Mouse (Mus musculus): ENCODE results near the gene B3galt4. TPM values are rescaled to one million over a fixed set of nuclear protein-coding genes. Genes with fewer than 3 reads are reported as not detected.

B3galt4 gene
- total RNA-seq, 2 experiments from 2014 or later: 5.4 to 6.8 TPM

- DNase-seq (ENCODE audit: low spot score in 2 of 2): no peak
These were observed 3.7 kb downstream of the B3galt4 start for GRCm38 (mm10) chr17:33947430-33948089.

DNA sequence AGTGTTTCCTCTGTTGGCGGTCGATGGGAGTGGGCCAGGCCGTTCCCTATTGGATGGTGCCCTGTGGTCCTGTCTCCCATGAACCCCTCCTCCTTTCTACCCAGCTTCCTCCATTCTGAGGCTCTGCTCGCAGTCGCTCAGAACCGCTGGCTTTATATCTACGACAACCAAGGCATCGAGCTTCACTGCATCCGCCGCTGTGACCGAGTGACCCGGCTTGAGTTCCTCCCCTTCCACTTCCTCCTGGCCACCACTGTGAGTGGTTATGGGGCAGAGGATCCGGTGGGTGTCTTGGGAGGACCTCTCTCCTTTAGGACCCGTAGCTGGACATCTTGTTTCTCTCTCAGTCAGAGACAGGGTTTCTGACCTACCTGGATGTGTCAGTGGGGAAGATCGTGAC, 7.8 kb downstream of the B3galt4 start:
- DNase-seq (ENCODE audit: low spot score in 2 of 2): no peak

DNA sequence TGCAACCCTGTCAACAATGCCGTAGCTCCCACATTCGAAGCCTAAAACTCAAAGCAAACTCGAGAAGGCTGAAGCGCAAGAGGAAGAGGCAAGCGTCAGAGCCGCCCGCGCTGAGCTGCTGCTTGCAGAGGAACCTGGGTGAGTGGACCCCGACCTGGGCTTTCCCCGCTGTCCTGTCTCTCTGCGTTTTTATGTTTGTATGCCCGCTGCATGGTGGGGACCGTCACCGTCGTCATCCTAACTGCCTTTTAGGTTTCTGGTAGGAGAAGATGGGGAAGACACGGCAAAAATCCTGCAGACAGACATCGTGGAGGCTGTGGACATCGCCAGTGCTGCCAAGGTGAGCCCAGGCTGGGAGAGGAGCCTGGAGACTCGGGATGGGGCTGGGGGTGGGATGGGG, 9.9 kb downstream of the B3galt4 start:
- no peak for DNase-seq (ENCODE audit: low spot score in 2 of 2)

DNA sequence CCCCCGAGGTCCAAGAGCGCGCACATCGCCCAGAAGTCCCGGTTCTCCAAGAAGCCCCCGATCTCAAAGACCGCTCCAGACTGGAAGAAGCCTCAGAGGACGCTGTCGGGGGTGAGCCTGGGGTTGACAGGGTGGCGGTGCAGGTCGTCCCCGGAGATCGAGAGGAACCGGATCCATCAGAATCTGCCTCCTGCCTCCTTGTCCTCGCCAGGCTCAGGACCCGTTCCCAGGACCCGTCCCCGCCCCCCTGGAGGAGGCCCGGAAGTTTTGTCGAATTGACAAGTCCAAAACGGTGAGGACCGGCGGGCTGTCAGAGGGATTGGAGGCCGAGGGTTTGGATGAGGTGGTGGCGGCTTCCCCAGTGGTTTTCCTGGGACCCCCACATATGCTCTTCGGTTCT, 10.3 kb downstream of the B3galt4 start:
- no peak for DNase-seq (ENCODE audit: low spot score in 2 of 2)

DNA sequence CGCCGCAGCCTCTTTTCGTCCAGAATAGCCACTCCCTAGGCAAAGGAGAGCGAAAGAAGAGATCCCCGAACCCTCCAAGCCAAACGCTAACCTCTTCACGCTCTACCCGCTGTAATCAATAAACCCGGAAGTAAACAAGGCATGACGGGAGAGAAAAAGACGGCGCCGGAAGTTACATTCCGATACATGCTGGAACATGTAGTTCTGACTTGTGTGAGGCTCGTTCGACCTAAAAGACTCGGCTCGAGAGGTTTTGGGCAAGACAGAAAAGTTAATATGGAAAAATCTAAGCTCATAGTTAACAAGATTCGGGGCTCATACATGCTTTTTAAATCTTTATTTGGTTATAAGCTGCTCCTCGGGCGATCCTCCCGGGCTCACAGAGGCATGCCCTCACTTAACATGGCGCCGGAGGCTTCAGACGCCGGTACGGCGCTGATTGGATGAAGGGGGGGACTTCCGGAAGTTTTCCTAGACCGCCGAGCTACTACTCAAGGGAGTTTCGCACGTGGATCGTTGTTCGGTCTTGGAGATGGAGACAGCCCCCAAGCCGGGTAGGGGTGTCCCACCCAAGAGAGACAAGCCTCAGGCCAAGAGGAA, 11.0 kb downstream of the B3galt4 start, which contains the start of the genes Pfdn6 and Wdr46:
Gene Pfdn6 (minus strand): TSS at position 138 of the 600 bp plus-strand sequence.
Gene Wdr46 (plus strand): TSS at position 455 of the 600 bp plus-strand sequence.
- peak; percentile 84 to 92 for DNase-seq (ENCODE audit: low spot score in 2 of 2)

DNA sequence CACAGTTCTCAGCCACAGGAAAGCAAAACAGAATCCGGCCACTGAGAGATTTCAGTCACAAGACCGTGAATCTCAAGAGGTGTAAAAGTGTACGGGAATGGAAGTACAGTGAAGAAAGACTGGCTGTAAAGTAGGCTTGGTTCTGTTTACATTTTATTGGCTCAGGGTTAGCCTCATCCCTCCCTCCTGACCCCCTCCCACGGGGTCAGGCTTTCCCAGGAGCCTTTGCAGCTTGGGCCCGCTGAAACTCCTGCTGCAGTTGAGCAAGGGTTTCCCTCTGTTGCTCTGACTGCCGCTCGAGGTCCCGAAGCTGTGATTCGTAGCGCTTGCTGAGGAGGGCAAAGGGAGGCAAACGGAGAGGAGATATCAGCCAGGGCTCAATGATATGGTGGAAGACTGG, 12.5 kb downstream of the B3galt4 start:
- no peak for DNase-seq (ENCODE audit: low spot score in 2 of 2)

DNA sequence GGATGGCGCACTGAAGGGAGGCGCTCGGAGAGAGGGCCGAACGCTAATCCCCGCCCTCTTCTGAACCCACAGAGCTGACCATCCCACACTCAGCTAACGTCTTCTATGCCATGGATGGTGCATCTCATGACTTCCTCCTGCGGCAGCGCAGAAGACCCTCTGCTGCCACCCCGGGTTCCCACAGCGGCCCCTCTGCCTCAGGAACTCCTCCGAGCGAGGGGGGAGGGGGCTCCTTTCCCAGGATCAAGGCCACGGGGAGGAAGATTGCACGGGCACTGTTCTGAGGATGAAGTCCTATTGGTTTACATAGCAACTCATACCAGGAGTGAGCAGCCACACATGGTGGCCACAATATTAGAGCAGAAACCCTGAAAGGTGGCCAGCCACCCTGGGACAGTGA, 14.3 kb downstream of the B3galt4 start:
- no peak for DNase-seq (ENCODE audit: low spot score in 2 of 2)

DNA sequence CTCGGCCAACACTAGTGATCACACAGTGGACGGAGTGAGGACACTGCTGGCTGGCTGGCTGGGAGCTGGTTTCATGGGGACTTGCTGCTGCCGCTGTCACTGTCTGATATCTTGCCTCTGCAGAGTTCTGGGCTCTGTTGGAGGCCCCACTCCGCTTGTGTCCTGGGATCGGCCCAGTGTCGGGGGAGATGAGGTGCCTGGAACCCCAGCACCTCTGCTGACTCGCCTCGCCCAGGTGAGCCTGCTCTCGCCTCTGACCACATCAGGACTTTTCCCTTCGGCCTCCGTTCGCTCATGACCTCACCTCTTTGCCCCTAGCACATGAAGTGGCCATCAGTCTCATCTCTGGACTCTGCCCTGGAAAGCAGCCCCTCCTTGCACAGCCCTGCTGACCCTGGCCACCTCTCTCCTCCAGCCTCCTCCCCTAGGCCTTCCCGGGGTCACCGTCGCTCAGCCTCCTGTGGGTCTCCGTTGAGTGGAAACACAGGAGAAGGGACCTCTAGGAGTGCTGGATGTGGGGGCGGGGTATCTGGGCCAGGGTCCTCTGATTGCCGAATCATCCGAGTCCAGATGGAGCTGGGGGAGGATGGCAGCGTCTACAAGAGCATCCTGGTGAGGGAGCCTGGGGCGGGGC, 15.7 kb downstream of the B3galt4 start:
- DNase-seq (ENCODE audit: low spot score in 2 of 2): no peak

DNA sequence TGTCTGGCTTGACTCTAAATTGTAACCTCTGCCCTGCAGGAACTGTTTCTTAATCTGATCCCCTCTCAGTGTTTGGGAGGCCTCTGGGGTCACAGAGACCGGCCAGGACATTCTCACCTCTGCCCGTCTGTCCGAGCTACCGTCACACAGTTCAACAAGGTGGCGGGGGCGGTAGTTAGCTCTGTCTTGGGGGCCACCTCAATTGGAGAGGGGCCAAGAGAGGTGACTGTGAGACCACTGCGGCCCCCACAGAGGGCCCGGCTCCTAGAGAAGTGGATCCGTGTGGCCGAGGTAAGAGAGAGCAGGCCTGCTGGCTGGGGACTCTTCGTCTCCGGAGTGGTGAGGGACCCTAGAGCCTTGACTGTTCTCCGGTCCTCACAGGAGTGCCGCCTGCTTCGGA, 18.3 kb downstream of the B3galt4 start:
- DNase-seq (ENCODE audit: low spot score in 2 of 2): no peak

DNA sequence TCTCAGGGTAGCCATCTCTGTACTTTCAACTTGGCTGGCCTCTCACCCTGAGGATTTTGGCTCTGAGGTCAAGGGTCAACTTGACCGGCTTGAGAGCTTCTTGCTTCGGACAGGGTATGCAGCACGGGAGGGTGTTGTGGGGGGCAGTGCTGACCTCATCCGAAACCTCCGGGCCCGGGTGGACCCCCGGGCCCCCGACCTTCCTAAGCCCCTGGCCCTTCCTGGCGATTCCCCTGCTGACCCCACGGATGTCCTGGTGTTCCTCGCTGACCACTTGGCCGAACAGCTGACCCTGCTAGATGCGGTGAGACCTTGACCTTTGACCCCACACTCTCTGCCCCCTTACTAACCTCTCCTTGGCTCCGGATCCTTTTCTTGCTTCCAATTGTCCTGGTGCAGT, 18.8 kb downstream of the B3galt4 start:
- no peak for DNase-seq (ENCODE audit: low spot score in 2 of 2)

DNA sequence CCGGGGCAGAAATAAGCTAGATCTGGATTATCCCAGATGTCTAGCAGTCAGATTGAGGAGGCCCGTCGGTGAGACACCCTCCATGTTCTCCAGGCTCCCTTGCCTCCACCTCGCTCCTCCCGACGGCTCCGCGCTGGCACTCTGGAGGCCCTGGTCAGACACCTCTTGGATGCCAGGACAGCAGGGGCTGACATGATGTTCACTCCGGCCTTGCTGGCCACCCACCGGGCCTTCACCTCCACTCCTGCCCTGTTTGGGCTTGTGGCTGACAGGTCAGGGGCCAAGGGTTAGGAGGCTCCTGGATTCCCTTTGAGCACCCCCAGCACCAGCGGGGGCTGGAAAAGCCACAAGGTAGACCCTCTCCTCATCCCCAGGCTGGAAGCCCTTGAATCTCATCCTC, 19.3 kb downstream of the B3galt4 start:
- DNase-seq (ENCODE audit: low spot score in 2 of 2): no peak

GRCm38 (mm10) chr17:33931159-33931866, 20.0 kb downstream of the B3galt4 start:
- DNase-seq (ENCODE audit: low spot score in 2 of 2): no peak

DNA sequence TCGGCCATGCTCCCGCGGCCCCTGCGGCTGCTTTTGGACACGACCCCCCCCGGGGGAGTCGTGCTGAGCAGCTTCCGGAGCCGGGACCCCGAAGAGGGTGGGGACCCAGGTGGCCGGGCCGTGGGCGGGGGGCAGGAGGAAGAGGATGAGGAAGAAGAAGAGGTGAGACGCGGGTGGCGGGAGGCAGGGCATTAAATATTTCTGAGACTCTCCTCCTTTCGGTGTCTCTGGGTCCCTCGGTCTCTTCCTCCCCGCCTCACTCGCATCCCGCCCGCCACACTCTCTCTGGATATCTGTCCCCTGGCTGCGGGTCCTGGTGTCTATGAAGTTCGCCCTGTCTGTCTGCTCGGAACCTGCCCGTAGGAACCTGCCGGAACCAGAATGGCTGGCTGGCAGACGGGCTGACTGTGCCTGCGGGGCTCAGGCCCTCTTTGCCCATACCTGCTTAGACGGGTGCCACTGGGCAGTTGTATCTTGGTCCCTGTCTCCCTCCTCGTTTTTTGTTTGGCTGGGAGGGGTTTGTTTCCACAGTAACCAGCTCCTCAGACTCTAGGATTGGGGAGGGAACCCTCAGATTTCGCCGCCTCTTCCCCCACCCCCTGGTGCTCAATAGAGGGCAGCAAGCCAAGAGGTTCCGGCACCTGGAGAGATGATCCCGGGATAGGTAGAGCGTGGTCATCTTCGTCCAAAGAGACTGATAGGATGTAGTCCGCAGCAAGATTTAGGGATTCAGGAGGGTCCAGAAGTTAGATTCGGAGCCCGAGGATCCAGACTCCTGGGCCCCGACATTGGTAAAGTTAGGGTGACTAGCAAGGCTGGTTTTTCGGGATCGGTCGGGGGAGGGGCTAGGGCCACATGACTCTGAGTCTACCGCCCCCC, 20.8 kb downstream of the B3galt4 start:
- DNase-seq (ENCODE audit: low spot score in 2 of 2): peak; percentile 60 to 67

GRCm38 (mm10) chr17:33929371-33930279, 21.7 kb downstream of the B3galt4 start, which contains the start of gene Rgl2:
Gene Rgl2, plus strand, starts transcription at chr17:33929543.
- DNase-seq (ENCODE audit: low spot score in 2 of 2): peak; percentile 93 to 94

DNA sequence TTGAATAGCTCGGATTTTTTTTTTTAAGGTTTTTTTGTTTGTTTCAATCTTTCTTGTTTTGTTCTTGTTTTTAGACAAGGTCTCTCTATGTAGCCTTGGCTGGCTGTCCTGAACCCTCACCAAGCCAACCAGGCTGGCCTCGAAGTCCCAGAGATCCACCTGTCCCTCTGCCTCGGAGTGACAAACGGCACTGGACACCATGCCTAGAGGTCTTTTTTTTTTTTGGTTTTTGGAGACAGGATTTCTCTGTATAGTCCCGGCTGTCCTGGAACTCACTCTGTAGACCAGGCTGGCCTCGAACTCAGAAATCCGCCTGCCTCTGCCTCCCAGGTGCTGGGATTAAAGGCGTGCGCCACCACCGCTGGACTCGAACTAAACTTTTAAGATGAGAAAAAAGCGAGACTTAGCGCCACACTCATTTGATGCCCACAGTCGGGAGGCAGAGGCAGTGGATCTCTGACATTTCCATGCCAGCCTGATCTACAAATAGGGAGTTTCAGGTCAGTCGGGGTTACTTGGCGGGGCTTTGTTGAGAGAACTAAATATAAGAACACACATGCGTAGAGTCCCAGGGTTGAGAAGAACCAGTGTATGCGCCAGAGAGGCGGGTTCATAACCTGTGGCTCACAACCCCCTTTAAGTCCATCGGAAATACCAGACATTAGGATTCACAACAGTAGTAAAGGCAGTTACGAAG, 22.9 kb downstream of the B3galt4 start:
- no peak for DNase-seq (ENCODE audit: low spot score in 2 of 2)

DNA sequence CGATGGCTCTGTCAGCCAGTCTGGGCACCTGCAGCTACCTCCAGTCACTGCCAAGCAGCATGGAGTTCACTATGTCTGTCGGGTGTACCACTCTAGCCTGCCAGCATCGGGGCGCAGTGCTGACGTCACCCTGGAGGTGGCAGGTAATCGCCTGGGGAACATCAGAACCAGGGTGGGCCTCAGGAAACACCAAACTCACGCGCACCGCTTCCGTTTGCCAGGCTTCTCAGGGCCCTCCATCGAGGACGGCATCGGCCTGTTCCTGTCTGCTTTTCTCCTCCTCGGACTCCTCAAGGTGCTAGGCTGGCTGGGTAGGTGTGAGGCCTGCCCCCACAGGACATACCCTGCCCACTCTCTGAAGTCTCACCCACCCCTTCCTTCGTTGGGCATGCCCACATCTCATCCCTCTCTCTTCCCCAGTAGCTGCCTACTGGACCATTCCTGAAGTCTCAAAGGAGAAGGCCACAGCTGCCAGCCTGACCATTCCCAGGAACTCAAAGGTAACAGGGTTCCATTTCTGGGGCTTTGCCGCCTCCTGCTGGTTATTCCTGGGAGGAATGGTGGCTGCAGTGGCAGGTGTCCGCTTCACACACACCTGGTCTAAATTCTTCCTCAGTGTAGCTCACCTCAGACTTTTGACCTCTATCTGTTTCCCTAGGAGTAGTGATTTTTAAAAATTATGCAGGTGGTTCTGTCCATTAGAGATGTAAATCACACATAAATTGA, 24.9 kb downstream of the B3galt4 start:
- no peak for DNase-seq (ENCODE audit: low spot score in 2 of 2)

- DNase-seq (ENCODE audit: low spot score in 2 of 2): no peak
These were observed 25.7 kb downstream of the B3galt4 start for GRCm38 (mm10) chr17:33925406-33926116.

Data from layer of hippocampus, postnatal 14 days (tissue).